Comparison of ENCODE assay signal across 9 mouse cellular contexts in the genomic region with DNA sequence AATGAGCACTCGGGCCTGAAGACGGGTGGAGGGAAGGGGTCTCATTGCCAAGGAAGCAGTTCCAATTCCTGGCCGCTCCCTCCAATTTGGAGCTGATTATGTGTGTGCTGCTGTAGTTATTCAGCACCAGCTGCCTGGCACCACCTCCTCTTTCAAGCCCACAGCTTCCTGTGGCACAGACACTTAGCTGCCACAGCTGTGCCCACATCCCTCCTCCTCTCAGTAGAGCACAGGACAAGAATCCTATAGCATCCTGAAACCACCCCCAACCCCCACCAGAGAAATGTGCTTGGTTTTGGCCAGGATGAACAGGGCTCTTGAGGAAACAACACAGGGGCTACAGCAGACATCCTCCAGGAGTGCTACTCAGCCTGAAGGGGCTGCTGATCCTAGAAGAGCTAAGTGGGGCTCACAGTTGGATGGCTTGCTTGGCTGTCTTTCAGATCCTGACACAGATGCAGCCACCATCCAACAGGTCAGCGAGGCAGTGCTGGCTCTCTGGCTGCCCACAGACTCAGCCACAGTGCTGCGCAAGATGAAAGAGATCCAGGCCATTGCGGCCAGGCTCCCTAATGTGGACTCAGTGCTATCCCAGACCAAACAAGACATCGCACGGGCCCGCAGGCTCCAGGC. TPM values are rescaled to one million over a fixed set of nuclear protein-coding genes. Genes with fewer than 3 reads are reported as not detected.
A peak's percentile ranks its signal among the peaks of the same experiment; 100 is the strongest.
DNase-seq lines count a peak whose midpoint lies in the region; ATAC-seq lines count a peak whose summit lies in the region.
"Had no signal": no experiment of that assay in that cellular context is flagged by ENCODE, and none has a peak within 500 bp of the region (broad histone marks: within the 10 kb centered on the region; RNA-seq: fewer than 3 reads in every experiment).

No protein-coding gene starts in this region.

- H3K36me3 ChIP-seq in midbrain, embryonic 10.5 days, result no peaks in the 10 kb centered on the region
- H3K36me3 ChIP-seq in midbrain, embryonic 11.5 days (ENCODE audit: control insufficient read depth, insufficient read depth, low read length), result no peaks in the 10 kb centered on the region
- H3K36me3 ChIP-seq: midbrain, embryonic 12.5 days had no signal

- peak overlapping the region; percentile 4; the same call in 1 of the 2 replicates for H3K27ac ChIP-seq in midbrain, embryonic 10.5 days (replicated peaks)
- no peak overlapping the region for H3K27ac ChIP-seq in midbrain, embryonic 11.5 days (ENCODE audit: low read depth, low read length)
- H3K27ac ChIP-seq: midbrain, embryonic 12.5 days had no signal

- H3K27me3 ChIP-seq in midbrain, embryonic 10.5 days (ENCODE audit: low read depth, poor library complexity, severe bottlenecking), result no peaks in the 10 kb centered on the region
- no peaks in the 10 kb centered on the region for H3K27me3 ChIP-seq in midbrain, embryonic 11.5 days (ENCODE audit: control insufficient read depth, insufficient read depth, low read length)
- H3K27me3 ChIP-seq: midbrain, embryonic 12.5 days had no signal

- no peak overlapping the region for H3K9ac ChIP-seq in midbrain, embryonic 11.5 days (ENCODE audit: low read length)
- H3K9ac ChIP-seq: midbrain, embryonic 12.5 days had no signal

- no peak for ATAC-seq in midbrain, embryonic 11.5 days (ENCODE audit: low FRiP score)
- ATAC-seq in megakaryocyte progenitor cell, adult 5-6 weeks (replicated peaks; ENCODE audit: poor library complexity), result peak; percentile 74

- H3K9me3 ChIP-seq in midbrain, embryonic 10.5 days (replicated peaks), result no peaks in the 10 kb centered on the region
- H3K9me3 ChIP-seq in midbrain, embryonic 11.5 days (ENCODE audit: control insufficient read depth, low read length), result no peaks in the 10 kb centered on the region
- H3K9me3 ChIP-seq: midbrain, embryonic 12.5 days had no signal

- H3K4me1 ChIP-seq in midbrain, embryonic 10.5 days, result peaks cover 19% of the 10 kb centered on the region
- no peaks in the 10 kb centered on the region for H3K4me1 ChIP-seq in midbrain, embryonic 11.5 days (ENCODE audit: control insufficient read depth, insufficient read depth, low read length)

- no peak for DNase-seq in midbrain, embryonic 10.5 days (ENCODE audit: low spot score)
- no peak for DNase-seq in midbrain, embryonic 11.5 days (ENCODE audit: low spot score, missing footprints)
- DNase-seq in frontal cortex, postnatal 10 days (ENCODE audit: low spot score in 2 of 2), result peak; percentile 60 to 82
- peak; percentile 78 to 86 for DNase-seq in thymus, postnatal 10 days (ENCODE audit: low spot score in 2 of 2)
- no peak for DNase-seq in lung, postnatal 4 days
- DNase-seq in spleen, postnatal 4 days (ENCODE audit: low spot score in 2 of 2), result no peak
- no peak for DNase-seq in testis, postnatal 10 days (ENCODE audit: low spot score)

- H3K4me2 ChIP-seq in midbrain, embryonic 11.5 days, result no peak overlapping the region
- H3K4me2 ChIP-seq: midbrain, embryonic 12.5 days had no signal

- 87% methylated on average over 9 of the region's 9 CpGs for WGBS in midbrain, embryonic 10.5 days
- 86% methylated on average over 9 of the region's 9 CpGs for WGBS in midbrain, embryonic 11.5 days

- H3K4me3 ChIP-seq in midbrain, embryonic 10.5 days, result no peak overlapping the region
- H3K4me3 ChIP-seq in midbrain, embryonic 11.5 days (ENCODE audit: low read depth, low read length), result no peak overlapping the region
- H3K4me3 ChIP-seq: midbrain, embryonic 12.5 days had no signal

RNA-seq across cellular contexts. Expression of a gene that starts 31.6 kb away (rescaled TPM):
- 12.8 and 18.4 TPM in 2 replicates for polyA plus RNA-seq in midbrain, embryonic 10.5 days (2016; fragmentation: Nextera tagmentation; extraction: Ambion mirVana)
- 17.1 and 20.1 TPM in 2 replicates for polyA plus RNA-seq in midbrain, embryonic 11.5 days (2014; fragmentation: Nextera tagmentation; extraction: Ambion mirVana)
- total RNA-seq in megakaryocyte progenitor cell, adult 5-6 weeks (2015), result not detected in 2 replicates
- total RNA-seq in megakaryocyte progenitor cell, adult 5-6 weeks (2017), result not detected in 2 replicates

Comparison
In these comparisons a context has a peak if more than half of its experiments do, and no peak if none do; other contexts are left out.
1. DNase-seq: peak in frontal cortex, postnatal 10 days (2 of 2) and thymus, postnatal 10 days (2 of 2); none in midbrain, embryonic 10.5 days (single experiment), midbrain, embryonic 11.5 days (single experiment), lung, postnatal 4 days (0 of 2), spleen, postnatal 4 days (0 of 2) and testis, postnatal 10 days (single experiment).